Mouse (Mus musculus): ENCODE results near the gene Tex36. TPM values are rescaled to one million over a fixed set of nuclear protein-coding genes. Genes with fewer than 3 reads are reported as not detected.

Tex36 gene
- polyA plus RNA-seq (2015; fragmentation: Nextera tagmentation; extraction: Ambion mirVana) = not detected in 2 replicates

DNA sequence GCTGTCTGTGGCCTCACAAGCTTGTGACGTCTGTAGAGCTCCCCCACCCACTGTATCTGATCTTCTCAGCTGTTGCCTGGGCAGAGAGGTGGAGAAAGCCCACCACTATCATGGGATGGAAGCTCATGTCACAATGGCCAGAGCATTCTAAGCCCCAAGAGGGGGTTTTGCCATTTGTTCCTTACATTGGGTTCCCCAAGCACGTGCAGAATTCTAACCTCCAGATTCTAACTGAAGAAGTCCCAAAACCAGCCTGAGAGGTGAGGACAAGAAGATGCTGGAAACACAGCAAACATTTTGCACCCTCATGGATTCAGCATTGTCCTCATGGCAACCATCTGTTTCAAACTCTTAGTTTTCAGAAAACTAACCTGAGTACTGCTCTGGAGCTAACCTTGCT lies at the start of gene Tex36:
TSS of gene Tex36 (minus strand) at position 101 of the 400 bp plus-strand sequence.

DNA sequence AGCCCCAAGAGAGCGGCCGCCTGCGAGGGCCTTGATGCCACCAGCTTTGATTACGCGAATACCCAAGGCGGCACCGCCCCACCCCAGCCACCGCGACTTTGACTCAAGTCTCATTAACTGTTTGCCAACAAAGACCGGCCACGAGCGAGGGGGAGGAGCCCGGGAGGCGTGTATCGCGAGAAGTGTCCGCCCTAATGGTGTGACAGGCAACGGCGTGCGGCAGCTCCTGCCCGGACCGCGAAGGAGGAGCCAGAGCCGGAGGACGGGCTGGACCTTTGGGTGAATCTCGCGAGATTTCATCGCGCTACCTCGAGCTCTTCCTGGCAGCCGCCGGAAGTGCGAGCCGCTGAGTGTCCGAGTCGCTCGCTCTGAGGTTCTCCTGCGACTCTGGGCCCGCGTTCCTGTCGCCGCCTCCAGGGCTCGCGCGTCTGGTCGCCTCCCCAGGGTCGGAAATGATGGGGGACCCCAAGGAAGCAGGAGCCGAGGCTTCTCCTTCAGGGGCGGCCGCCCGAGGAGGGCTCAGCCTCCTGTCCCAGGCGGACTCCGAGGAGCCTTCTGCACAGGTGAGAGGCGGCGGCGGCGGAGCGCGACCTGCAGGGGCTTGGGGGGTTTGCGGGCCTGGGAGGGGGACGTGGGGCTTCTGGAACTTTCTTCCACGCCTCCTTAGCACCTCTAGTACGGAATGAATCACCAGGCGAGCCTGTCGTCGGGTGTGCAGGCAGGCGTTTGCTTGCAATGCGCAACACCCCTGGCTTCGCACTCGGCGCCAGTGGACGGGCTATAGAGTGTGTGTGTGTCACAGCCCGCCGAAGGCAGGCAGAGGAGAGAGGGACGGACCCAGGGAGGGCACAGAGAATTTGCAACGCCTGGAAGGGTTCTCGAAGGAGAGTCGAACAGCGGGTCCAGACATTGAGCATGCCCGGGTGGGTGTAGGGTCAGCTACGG lies 35.7 kb upstream of the Tex36 start, which contains the start of gene Edrf1:
TSS of gene Edrf1 (plus strand) at position 183 of the 945 bp plus-strand sequence.

Other genes with a start within 250 kb of the Tex36 start
- gene Edrf1, start 35.4 kb upstream of the Tex36 start, polyA plus RNA-seq (2015; fragmentation: Nextera tagmentation; extraction: Ambion mirVana) = 7.4 and 7.9 TPM in 2 replicates
- not detected in 2 replicates for gene Mmp21, start 77.9 kb upstream of the Tex36 start, polyA plus RNA-seq (2015; fragmentation: Nextera tagmentation; extraction: Ambion mirVana)
- 88.3 and 105 TPM in 2 replicates for gene Bccip, start 107.2 kb upstream of the Tex36 start, polyA plus RNA-seq (2015; fragmentation: Nextera tagmentation; extraction: Ambion mirVana)
- gene Uros, start 107.9 kb upstream of the Tex36 start, polyA plus RNA-seq (2015; fragmentation: Nextera tagmentation; extraction: Ambion mirVana) = 39.3 and 41.3 TPM in 2 replicates
- gene Fank1, start 174.7 kb upstream of the Tex36 start, polyA plus RNA-seq (2015; fragmentation: Nextera tagmentation; extraction: Ambion mirVana) = 0.28 and 0.54 TPM in 2 replicates
- gene Dhx32, start 180.6 kb upstream of the Tex36 start, polyA plus RNA-seq (2015; fragmentation: Nextera tagmentation; extraction: Ambion mirVana) = 42.5 and 45.3 TPM in 2 replicates

Measured in skeletal muscle tissue, postnatal 0 days (tissue).